Mouse (Mus musculus) hindbrain, embryonic 10.5 days (tissue): ENCODE measurements around the gene Rere. TPM values are rescaled to one million over a fixed set of nuclear protein-coding genes. Genes with fewer than 3 reads are reported as not detected.
"Not testable (repeated sequence)": the region's sequence is repeated elsewhere in the genome, so short reads cannot be mapped to it uniquely, and the experiment has no call there.

Experiments used
- DNase-seq: peaks from one replicate; pipeline ENCODE4 v3.0.0-alpha.2; 2017; ENCODE audit warnings: low spot score
- H3K27ac ChIP-seq: fragments of 300-500 bp; sonication (generic); 2 replicates; pipeline ENCODE4 v1.5.1; 2016; ENCODE audit warnings: mild to moderate bottlenecking, moderate library complexity
- H3K27me3 ChIP-seq: fragments of 300-500 bp; sonication (generic); 2 replicates; pipeline ENCODE4 v1.6.1; 2016; ENCODE audit warnings: mild to moderate bottlenecking; ENCODE audit not compliant: poor library complexity, insufficient read depth, severe bottlenecking
- H3K36me3 ChIP-seq: fragments of 300-500 bp; sonication (generic); 2 replicates; pipeline ENCODE4 v1.6.1; 2016; ENCODE audit warnings: mild to moderate bottlenecking, moderate library complexity
- H3K4me1 ChIP-seq: fragments of 300-500 bp; sonication (generic); replicated peaks from 2 replicates; pipeline ENCODE4 v1.6.1; 2016; ENCODE audit warnings: mild to moderate bottlenecking
- H3K4me3 ChIP-seq: fragments of 300-500 bp; sonication (generic); 2 replicates; pipeline ENCODE4 v1.5.1; 2016; ENCODE audit warnings: mild to moderate bottlenecking, moderate library complexity
- H3K9me3 ChIP-seq: fragments of 300-500 bp; sonication (generic); 2 replicates; pipeline ENCODE4 v1.6.1; 2016; ENCODE audit warnings: mild to moderate bottlenecking, moderate library complexity
- WGBS: fragments of 180-500 bp; shearing (Covaris S2); methylation state at CpG from one replicate; pipeline ENCODE4 v1.1.7; 2016; 5-methylcytosine and 5-hydroxymethylcytosine counted together
- polyA plus RNA-seq: library from polyadenylated mRNA; unstranded; fragments of >200 nt; fragmentation: Nextera tagmentation; extraction: Ambion mirVana; gene quantifications from 2 replicates; pipeline ENCODE4 v1.2.1, GENCODE M21; 2016

Gene Rere
- polyA plus RNA-seq, 1 experiment from 2014 or later = 40.4 TPM

GRCm38 (mm10) chr4:150486097-150486496, 204.7 kb downstream of the Rere start:
- H3K27me3 ChIP-seq = no peaks in the 10 kb centered on the region
- H3K9me3 ChIP-seq = no peaks in the 10 kb centered on the region
- H3K36me3 ChIP-seq = peaks cover 31% of the 10 kb centered on the region
- no peak overlapping the region for H3K4me3 ChIP-seq
- no peak overlapping the region for H3K27ac ChIP-seq
- 50% methylated on average over 2 of the region's 2 CpGs for WGBS
- H3K4me1 ChIP-seq = peaks cover 32% of the 10 kb centered on the region
- no peak for DNase-seq

- no peaks in the 10 kb centered on the region for H3K9me3 ChIP-seq
- H3K27me3 ChIP-seq = no peaks in the 10 kb centered on the region
- H3K27ac ChIP-seq = no peak overlapping the region
- peaks cover 21% of the 10 kb centered on the region for H3K36me3 ChIP-seq
- 83% methylated on average over 5 of the region's 5 CpGs for WGBS
- no peak overlapping the region for H3K4me3 ChIP-seq
- no peak for DNase-seq
- H3K4me1 ChIP-seq = peaks cover 32% of the 10 kb centered on the region
Measured at GRCm38 (mm10) chr4:150487109-150487508, 205.7 kb downstream of the Rere start.

GRCm38 (mm10) chr4:150488096-150488748, 206.8 kb downstream of the Rere start:
- WGBS = 36% methylated on average over 12 of the region's 12 CpGs
- Histone ChIP-seq H3K27ac (peak overlapping the region; percentile 66; the same call in 1 of the 2 replicates), H3K4me1 (peaks cover 32% of the 10 kb centered on the region), H3K4me3 (peak overlapping the region; percentile 28), H3K27me3 (no peaks in the 10 kb centered on the region), H3K9me3 (no peaks in the 10 kb centered on the region), H3K36me3 (peaks cover 14% of the 10 kb centered on the region)
- DNase-seq = peak; percentile 62

GRCm38 (mm10) chr4:150488767-150489166, 207.3 kb downstream of the Rere start:
- Histone ChIP-seq H3K27me3 (no peaks in the 10 kb centered on the region), H3K36me3 (peaks cover 13% of the 10 kb centered on the region), H3K4me1 (peaks cover 32% of the 10 kb centered on the region), H3K27ac (peak overlapping the region; percentile 66; the same call in 1 of the 2 replicates), H3K4me3 (no peak overlapping the region), H3K9me3 (no peaks in the 10 kb centered on the region)
- DNase-seq = no peak
- 84% methylated on average over 4 of the region's 4 CpGs for WGBS

GRCm38 (mm10) chr4:150490050-150490449, 208.6 kb downstream of the Rere start:
- peaks cover 12% of the 10 kb centered on the region for H3K36me3 ChIP-seq
- H3K4me1 ChIP-seq = peaks cover 33% of the 10 kb centered on the region
- WGBS = 86% methylated on average over 6 of the region's 6 CpGs
- DNase-seq = no peak
- H3K27ac ChIP-seq = no peak overlapping the region
- H3K27me3 ChIP-seq = no peaks in the 10 kb centered on the region
- no peak overlapping the region for H3K4me3 ChIP-seq
- no peaks in the 10 kb centered on the region for H3K9me3 ChIP-seq

GRCm38 (mm10) chr4:150491710-150492109, 210.3 kb downstream of the Rere start:
- WGBS = 81% methylated on average over 4 of the region's 4 CpGs

GRCm38 (mm10) chr4:150493258-150493937, 212.0 kb downstream of the Rere start:
- Histone ChIP-seq H3K27me3 (no peaks in the 10 kb centered on the region), H3K4me1 (peaks cover 16% of the 10 kb centered on the region), H3K36me3 (peaks cover 11% of the 10 kb centered on the region; the same call in 1 of the 2 replicates), H3K27ac (no peak overlapping the region), H3K4me3 (no peak overlapping the region), H3K9me3 (no peaks in the 10 kb centered on the region)
- WGBS = 94% methylated on average over 7 of the region's 7 CpGs
- DNase-seq = no peak

More at GRCm38 (mm10) chr4:150491710-150492109, 210.3 kb downstream of the Rere start:
- H3K36me3 ChIP-seq = peaks cover 11% of the 10 kb centered on the region; the same call in 1 of the 2 replicates
- H3K4me3 ChIP-seq = no peak overlapping the region
- H3K4me1 ChIP-seq = peaks cover 33% of the 10 kb centered on the region
- DNase-seq = no peak
- no peaks in the 10 kb centered on the region for H3K27me3 ChIP-seq
- no peak overlapping the region for H3K27ac ChIP-seq
- no peaks in the 10 kb centered on the region for H3K9me3 ChIP-seq

GRCm38 (mm10) chr4:150493938-150494330, 212.5 kb downstream of the Rere start:
- not testable (repeated sequence) for H3K9me3 ChIP-seq, DNase-seq, H3K27me3 ChIP-seq, H3K27ac ChIP-seq, H3K4me3 ChIP-seq
- Histone ChIP-seq H3K36me3 (peaks cover 11% of the 10 kb centered on the region; the same call in 1 of the 2 replicates), H3K4me1 (peaks cover 11% of the 10 kb centered on the region)
- WGBS = 94% methylated on average over 5 of the region's 5 CpGs

- Histone ChIP-seq H3K36me3 (peaks cover 21% of the 10 kb centered on the region), H3K27ac (no peak overlapping the region), H3K27me3 (no peaks in the 10 kb centered on the region), H3K9me3 (no peaks in the 10 kb centered on the region), H3K4me3 (no peak overlapping the region), H3K4me1 (peaks cover 8% of the 10 kb centered on the region)
- no peak for DNase-seq
- WGBS = 75% methylated on average over 2 of the region's 2 CpGs
Measured at GRCm38 (mm10) chr4:150495568-150495967, 214.1 kb downstream of the Rere start.

- H3K4me1 ChIP-seq = no peaks in the 10 kb centered on the region
- WGBS = 95% methylated on average over 11 of the region's 11 CpGs
Measured at GRCm38 (mm10) chr4:150504304-150505021, 223.0 kb downstream of the Rere start.

GRCm38 (mm10) chr4:150509026-150509712, 227.7 kb downstream of the Rere start:
- Histone ChIP-seq H3K4me3 (no peak overlapping the region), H3K27me3 (no peaks in the 10 kb centered on the region), H3K9me3 (no peaks in the 10 kb centered on the region), H3K27ac (no peak overlapping the region), H3K36me3 (peaks cover 75% of the 10 kb centered on the region), H3K4me1 (no peaks in the 10 kb centered on the region)
- no peak for DNase-seq
- 88% methylated on average over 3 of the region's 3 CpGs for WGBS

More at GRCm38 (mm10) chr4:150504304-150505021, 223.0 kb downstream of the Rere start:
- no peak for DNase-seq
- Histone ChIP-seq H3K4me3 (no peak overlapping the region), H3K36me3 (peaks cover 73% of the 10 kb centered on the region), H3K9me3 (no peaks in the 10 kb centered on the region), H3K27me3 (no peaks in the 10 kb centered on the region), H3K27ac (no peak overlapping the region)

GRCm38 (mm10) chr4:150510036-150510435, 228.6 kb downstream of the Rere start:
- no peak for DNase-seq
- Histone ChIP-seq H3K4me1 (no peaks in the 10 kb centered on the region), H3K27me3 (no peaks in the 10 kb centered on the region), H3K27ac (no peak overlapping the region), H3K9me3 (no peaks in the 10 kb centered on the region), H3K4me3 (no peak overlapping the region), H3K36me3 (peaks cover 66% of the 10 kb centered on the region)
- WGBS = 92% methylated on average over 2 of the region's 2 CpGs
